Mouse (Mus musculus) MEL (cell line): ENCODE data around the gene Entpd7.

Source experiments
- CTCF ChIP-seq, 3 experiments: IDR thresholded peaks in 2 of 3; conservative IDR thresholded peaks in 1 of 3; 2 replicates each; pipeline ENCODE4 v1.5.1; 2011 to 2012; ENCODE audit warnings: low read length in 3 of 3, low read depth in 2 of 3, mild to moderate bottlenecking in 2 of 3, improper control_type of control experiment in 1 of 3, inconsistent platforms in 1 of 3, mixed read lengths in 1 of 3, moderate library complexity in 1 of 3; ENCODE audit not compliant: control insufficient read depth in 1 of 3, insufficient read depth in 1 of 3, poor library complexity in 1 of 3, severe bottlenecking in 1 of 3
- GABPA ChIP-seq: IDR thresholded peaks from 2 replicates; pipeline ENCODE4 v1.6.1; 2012; ENCODE audit warnings: low read depth, mild to moderate bottlenecking, inconsistent platforms, low read length, improper control_type of control experiment, moderate library complexity
- GATA1 ChIP-seq: IDR thresholded peaks from 2 replicates; pipeline ENCODE4 v1.6.1; 2011; ENCODE audit warnings: low read depth, low read length, improper control_type of control experiment
- HCFC1 ChIP-seq: IDR thresholded peaks from 2 replicates; pipeline ENCODE4 v1.6.1; 2012; ENCODE audit warnings: low read depth, mild to moderate bottlenecking, inconsistent platforms, low read length, improper control_type of control experiment, moderate library complexity
- NELFE ChIP-seq: IDR thresholded peaks from 2 replicates; pipeline ENCODE4 v1.6.1; 2011; ENCODE audit warnings: low read depth, low read length, improper control_type of control experiment
- SMC3 ChIP-seq: IDR thresholded peaks from 2 replicates; pipeline ENCODE4 v1.6.1; 2011; ENCODE audit warnings: low read depth, low read length, improper control_type of control experiment

DNA sequence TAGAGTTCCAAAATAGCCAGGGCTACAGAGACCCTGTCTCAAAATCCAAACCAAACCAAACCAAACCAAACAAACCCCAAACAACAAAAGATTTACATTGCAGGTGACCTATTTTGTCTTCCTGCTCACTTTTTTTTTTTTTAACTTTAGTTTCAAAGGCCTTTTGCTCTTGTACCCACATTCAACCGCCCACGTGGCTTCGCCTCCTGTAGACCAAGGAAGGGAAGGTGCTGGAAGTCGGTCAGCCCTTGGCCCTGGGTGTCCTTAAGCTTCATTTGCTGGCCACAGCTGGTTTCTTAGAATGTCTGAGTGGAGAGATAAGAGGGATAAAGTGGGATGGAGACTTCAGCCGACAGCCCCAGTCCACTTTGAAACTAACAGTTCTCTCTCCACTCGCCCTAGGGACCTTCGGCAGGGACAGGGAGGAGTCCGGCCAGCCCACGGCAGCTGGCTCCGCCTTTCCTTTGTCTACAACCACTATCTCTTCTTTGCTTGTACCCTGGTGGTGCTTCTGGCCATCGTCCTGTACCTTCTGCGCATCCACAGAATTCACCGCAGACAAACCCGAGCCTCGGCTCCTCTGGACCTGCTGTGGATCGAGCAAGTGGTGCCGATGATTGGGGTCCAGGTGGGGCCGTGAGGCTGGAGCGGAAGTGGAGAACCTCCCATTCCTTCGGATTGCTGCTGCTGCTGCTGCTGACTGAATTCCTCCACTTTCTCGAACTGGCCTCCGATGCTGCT, 40.0 kb downstream of the Entpd7 start:
- no peak for TF ChIP-seq CTCF (IDR thresholded peaks at IDR 0.05 in 2 of 3, conservative IDR thresholded peaks at IDR 0.05 in 1 of 3; ENCODE audit: control insufficient read depth in 1 of 3, insufficient read depth in 1 of 3, low read depth in 2 of 3, low read length in 3 of 3, poor library complexity in 1 of 3, severe bottlenecking in 1 of 3)
- no peak for TF ChIP-seq GATA1
- no peak for TF ChIP-seq NELFE
- TF ChIP-seq SMC3: no peak
- TF ChIP-seq GABPA: no peak
- TF ChIP-seq HCFC1: no peak
